Mouse (Mus musculus): ENCODE results near the gene Gm20388. TPM values are rescaled to one million over a fixed set of nuclear protein-coding genes. Genes with fewer than 3 reads are reported as not detected.

Gene Gm20388
- polyA plus RNA-seq, 1 experiment from 2014 or later = 12.4 TPM

- Histone ChIP-seq H3K4me1 (ENCODE audit: control insufficient read depth, insufficient read depth, low read depth, low read length) (peaks cover 2% of the 10 kb centered on the region), H3K4me2 (ENCODE audit: low read length) (no peak overlapping the region), H3K9ac (ENCODE audit: low read depth, low read length) (no peak overlapping the region), H3K27me3 (replicated peaks; ENCODE audit: control insufficient read depth, insufficient read depth, low read length) (no peaks in the 10 kb centered on the region), H3K4me3 (ENCODE audit: low read length) (no peak overlapping the region), H3K27ac (ENCODE audit: low read depth, low read length) (no peak overlapping the region), H3K9me3 (ENCODE audit: control insufficient read depth, low read length) (no peaks in the 10 kb centered on the region), H3K36me3 (ENCODE audit: control insufficient read depth, insufficient read depth, low read length) (peaks cover 2% of the 10 kb centered on the region)
- no peak for ATAC-seq
- 34% methylated on average over 5 of the region's 5 CpGs for WGBS
Measured at GRCm38 (mm10) chr8:122903002-122903401, 2992.4 kb downstream of the Gm20388 start.

- no peak overlapping the region for H3K4me2 ChIP-seq (ENCODE audit: low read length)
- H3K27ac ChIP-seq (ENCODE audit: low read depth, low read length) = no peak overlapping the region
- H3K9ac ChIP-seq (ENCODE audit: low read depth, low read length) = no peak overlapping the region
- ATAC-seq = no peak
- no peak overlapping the region for H3K4me3 ChIP-seq (ENCODE audit: low read length)
- H3K27me3 ChIP-seq (replicated peaks; ENCODE audit: control insufficient read depth, insufficient read depth, low read length) = no peaks in the 10 kb centered on the region
- WGBS = 81% methylated on average over 11 of the region's 11 CpGs
- 0 out of 2 replicates have a peak, but pooled peaks cover 4% of the 10 kb centered on the region for H3K36me3 ChIP-seq (ENCODE audit: control insufficient read depth, insufficient read depth, low read length)
- H3K9me3 ChIP-seq (ENCODE audit: control insufficient read depth, low read length) = no peaks in the 10 kb centered on the region
- peaks cover 2% of the 10 kb centered on the region for H3K4me1 ChIP-seq (ENCODE audit: control insufficient read depth, insufficient read depth, low read depth, low read length)
Measured at GRCm38 (mm10) chr8:122904496-122904895, 2993.9 kb downstream of the Gm20388 start.

GRCm38 (mm10) chr8:122905346-122905745 lies 2994.7 kb downstream of the Gm20388 start:
- Histone ChIP-seq H3K9ac (ENCODE audit: low read depth, low read length) (no peak overlapping the region), H3K27me3 (replicated peaks; ENCODE audit: control insufficient read depth, insufficient read depth, low read length) (no peaks in the 10 kb centered on the region), H3K4me1 (ENCODE audit: control insufficient read depth, insufficient read depth, low read depth, low read length) (peaks cover 2% of the 10 kb centered on the region), H3K4me2 (ENCODE audit: low read length) (no peak overlapping the region), H3K27ac (ENCODE audit: low read depth, low read length) (no peak overlapping the region), H3K36me3 (ENCODE audit: control insufficient read depth, insufficient read depth, low read length) (0 out of 2 replicates have a peak, but pooled peaks cover 4% of the 10 kb centered on the region), H3K4me3 (ENCODE audit: low read length) (no peak overlapping the region), H3K9me3 (ENCODE audit: control insufficient read depth, low read length) (no peaks in the 10 kb centered on the region)
- no peak for ATAC-seq
- WGBS = 94% methylated on average over 4 of the region's 4 CpGs

- Histone ChIP-seq H3K27ac (ENCODE audit: low read depth, low read length) (no peak overlapping the region), H3K36me3 (ENCODE audit: control insufficient read depth, insufficient read depth, low read length) (0 out of 2 replicates have a peak, but pooled peaks cover 4% of the 10 kb centered on the region), H3K9ac (ENCODE audit: low read depth, low read length) (no peak overlapping the region), H3K27me3 (replicated peaks; ENCODE audit: control insufficient read depth, insufficient read depth, low read length) (no peaks in the 10 kb centered on the region), H3K9me3 (ENCODE audit: control insufficient read depth, low read length) (no peaks in the 10 kb centered on the region), H3K4me3 (ENCODE audit: low read length) (no peak overlapping the region), H3K4me2 (ENCODE audit: low read length) (no peak overlapping the region), H3K4me1 (ENCODE audit: control insufficient read depth, insufficient read depth, low read depth, low read length) (peaks cover 2% of the 10 kb centered on the region)
- WGBS = 41% methylated on average over 6 of the region's 6 CpGs
- ATAC-seq = peak; percentile 90
Measured at GRCm38 (mm10) chr8:122906463-122907021, 2995.9 kb downstream of the Gm20388 start.

- Histone ChIP-seq H3K9ac (ENCODE audit: low read depth, low read length) (no peak overlapping the region), H3K9me3 (ENCODE audit: control insufficient read depth, low read length) (no peaks in the 10 kb centered on the region), H3K4me2 (ENCODE audit: low read length) (no peak overlapping the region), H3K36me3 (ENCODE audit: control insufficient read depth, insufficient read depth, low read length) (0 out of 2 replicates have a peak, but pooled peaks cover 4% of the 10 kb centered on the region), H3K4me3 (ENCODE audit: low read length) (no peak overlapping the region), H3K4me1 (ENCODE audit: control insufficient read depth, insufficient read depth, low read depth, low read length) (peaks cover under 1% of the 10 kb centered on the region; the same call in 1 of the 2 replicates), H3K27ac (ENCODE audit: low read depth, low read length) (no peak overlapping the region), H3K27me3 (replicated peaks; ENCODE audit: control insufficient read depth, insufficient read depth, low read length) (no peaks in the 10 kb centered on the region)
- ATAC-seq = no peak
- WGBS = 84% methylated on average over 3 of the region's 3 CpGs
Measured at GRCm38 (mm10) chr8:122912150-122912549, 3001.5 kb downstream of the Gm20388 start.

GRCm38 (mm10) chr8:122912871-122913270 lies 3002.2 kb downstream of the Gm20388 start:
- Histone ChIP-seq H3K27ac (ENCODE audit: low read depth, low read length) (no peak overlapping the region; the same call in 1 of the 2 replicates), H3K4me3 (ENCODE audit: low read length) (no peak overlapping the region), H3K4me2 (ENCODE audit: low read length) (no peak overlapping the region), H3K36me3 (ENCODE audit: control insufficient read depth, insufficient read depth, low read length) (0 out of 2 replicates have a peak, but pooled peaks cover 4% of the 10 kb centered on the region), H3K9me3 (ENCODE audit: control insufficient read depth, low read length) (no peaks in the 10 kb centered on the region), H3K4me1 (ENCODE audit: control insufficient read depth, insufficient read depth, low read depth, low read length) (peaks cover 7% of the 10 kb centered on the region), H3K27me3 (replicated peaks; ENCODE audit: control insufficient read depth, insufficient read depth, low read length) (no peaks in the 10 kb centered on the region), H3K9ac (ENCODE audit: low read depth, low read length) (no peak overlapping the region)
- ATAC-seq = no peak
- 78% methylated on average over 4 of the region's 4 CpGs for WGBS

GRCm38 (mm10) chr8:122916766-122917165 lies 3006.1 kb downstream of the Gm20388 start:
- Histone ChIP-seq H3K27ac (ENCODE audit: low read depth, low read length) (no peak overlapping the region), H3K4me2 (ENCODE audit: low read length) (no peak overlapping the region), H3K4me3 (ENCODE audit: low read length) (no peak overlapping the region), H3K4me1 (ENCODE audit: control insufficient read depth, insufficient read depth, low read depth, low read length) (peaks cover 27% of the 10 kb centered on the region), H3K36me3 (ENCODE audit: control insufficient read depth, insufficient read depth, low read length) (no peaks in the 10 kb centered on the region), H3K9ac (ENCODE audit: low read depth, low read length) (no peak overlapping the region), H3K27me3 (replicated peaks; ENCODE audit: control insufficient read depth, insufficient read depth, low read length) (no peaks in the 10 kb centered on the region), H3K9me3 (ENCODE audit: control insufficient read depth, low read length) (no peaks in the 10 kb centered on the region)
- WGBS = 74% methylated on average over 3 of the region's 3 CpGs
- ATAC-seq = no peak

- Histone ChIP-seq H3K27ac (ENCODE audit: low read depth, low read length) (no peak overlapping the region; the same call in 1 of the 2 replicates), H3K4me2 (ENCODE audit: low read length) (no peak overlapping the region), H3K9me3 (ENCODE audit: control insufficient read depth, low read length) (no peaks in the 10 kb centered on the region), H3K4me1 (ENCODE audit: control insufficient read depth, insufficient read depth, low read depth, low read length) (peaks cover 27% of the 10 kb centered on the region), H3K9ac (ENCODE audit: low read depth, low read length) (no peak overlapping the region), H3K4me3 (ENCODE audit: low read length) (no peak overlapping the region), H3K36me3 (ENCODE audit: control insufficient read depth, insufficient read depth, low read length) (no peaks in the 10 kb centered on the region), H3K27me3 (replicated peaks; ENCODE audit: control insufficient read depth, insufficient read depth, low read length) (no peaks in the 10 kb centered on the region)
- WGBS = 72% methylated on average over 11 of the region's 11 CpGs
- no peak for ATAC-seq
Measured at GRCm38 (mm10) chr8:122917531-122918392, 3007.1 kb downstream of the Gm20388 start.

- no peaks in the 10 kb centered on the region for H3K36me3 ChIP-seq (ENCODE audit: control insufficient read depth, insufficient read depth, low read length)
- H3K4me3 ChIP-seq (ENCODE audit: low read length) = no peak overlapping the region
- ATAC-seq = no peak
- H3K27ac ChIP-seq (ENCODE audit: low read depth, low read length) = no peak overlapping the region
- H3K9ac ChIP-seq (ENCODE audit: low read depth, low read length) = no peak overlapping the region
- H3K27me3 ChIP-seq (replicated peaks; ENCODE audit: control insufficient read depth, insufficient read depth, low read length) = no peaks in the 10 kb centered on the region
- H3K4me1 ChIP-seq (ENCODE audit: control insufficient read depth, insufficient read depth, low read depth, low read length) = peaks cover 27% of the 10 kb centered on the region
- WGBS = 66% methylated on average over 7 of the region's 7 CpGs
- H3K9me3 ChIP-seq (ENCODE audit: control insufficient read depth, low read length) = no peaks in the 10 kb centered on the region
- H3K4me2 ChIP-seq (ENCODE audit: low read length) = no peak overlapping the region
Measured at GRCm38 (mm10) chr8:122918438-122919107, 3007.9 kb downstream of the Gm20388 start.
